ENCODE assay signal across 9 mouse cellular contexts in the genomic region with DNA sequence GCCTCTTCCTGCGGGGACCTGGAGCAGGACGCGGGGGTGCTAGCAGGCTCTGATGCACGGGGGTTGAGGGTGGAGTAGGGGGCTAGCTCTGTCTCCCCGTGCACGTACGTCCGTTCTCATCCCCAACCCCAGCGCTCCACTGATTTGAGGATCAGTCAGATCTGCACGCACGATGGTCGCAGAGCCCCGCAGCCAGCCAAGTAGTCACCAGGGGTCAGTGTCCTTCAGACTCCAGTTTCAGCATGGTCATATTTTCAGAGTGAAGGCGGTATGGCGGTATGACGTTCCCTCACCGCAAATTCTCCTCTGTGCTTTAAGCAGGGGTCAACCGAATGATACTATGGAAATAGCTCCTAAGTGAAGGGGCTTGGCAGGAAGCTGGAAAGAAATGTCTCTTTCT. TPM values are rescaled to one million over a fixed set of nuclear protein-coding genes. Genes with fewer than 3 reads are reported as not detected.
DNase-seq lines count a peak whose midpoint lies in the region; ATAC-seq lines count a peak whose summit lies in the region.
"Had no signal": no experiment of that assay in that cellular context is flagged by ENCODE, and none has a peak within 500 bp of the region (broad histone marks: within the 10 kb centered on the region; RNA-seq: fewer than 3 reads in every experiment).

No protein-coding gene starts in this region.

- no peaks in the 10 kb centered on the region for H3K36me3 ChIP-seq in kidney, embryonic 15.5 days
- H3K36me3 ChIP-seq in hindbrain, embryonic 14.5 days (replicated peaks; ENCODE audit: control insufficient read depth, insufficient read depth), result no peaks in the 10 kb centered on the region
- H3K36me3 ChIP-seq in neural tube, embryonic 12.5 days, result no peaks in the 10 kb centered on the region

- peak overlapping the region; percentile 97 for H3K4me2 ChIP-seq in kidney, embryonic 15.5 days
- peak overlapping the region; percentile 99 for H3K4me2 ChIP-seq in hindbrain, embryonic 14.5 days (replicated peaks)
- H3K4me2 ChIP-seq in neural tube, embryonic 12.5 days (replicated peaks), result peak overlapping the region; percentile 100

- H3K4me1 ChIP-seq in kidney, embryonic 15.5 days, result peaks cover 18% of the 10 kb centered on the region
- peaks cover 6% of the 10 kb centered on the region for H3K4me1 ChIP-seq in hindbrain, embryonic 14.5 days (replicated peaks; ENCODE audit: control insufficient read depth, insufficient read depth, low read length)
- peaks cover 27% of the 10 kb centered on the region for H3K4me1 ChIP-seq in neural tube, embryonic 12.5 days

- 5% methylated on average over 18 of the region's 18 CpGs for WGBS in kidney, embryonic 15.5 days
- WGBS in hindbrain, embryonic 14.5 days, result 3% methylated on average over 18 of the region's 18 CpGs
- WGBS in neural tube, embryonic 12.5 days, result 5% methylated on average over 18 of the region's 18 CpGs

- peaks cover 34% of the 10 kb centered on the region for H3K27me3 ChIP-seq in kidney, embryonic 15.5 days
- H3K27me3 ChIP-seq in hindbrain, embryonic 14.5 days (ENCODE audit: control insufficient read depth, insufficient read depth, low read length), result peaks cover 5% of the 10 kb centered on the region; the same call in 1 of the 2 replicates
- peaks cover 35% of the 10 kb centered on the region for H3K27me3 ChIP-seq in neural tube, embryonic 12.5 days (replicated peaks)

- DNase-seq in kidney, adult 8-10 months, result no peak
- peak; percentile 18 for DNase-seq in embryo, embryonic 10 days (ENCODE audit: low spot score)
- DNase-seq in hindbrain, embryonic 14.5 days (ENCODE audit: low spot score), result no peak
- DNase-seq in ovary, postnatal 36 days (ENCODE audit: low spot score), result no peak
- no peak for DNase-seq in right cerebral cortex, postnatal 4 days
- no peak for DNase-seq in urinary bladder, postnatal 25 days (ENCODE audit: low spot score)
- DNase-seq: thymus, adult 2 months had no signal

- H3K4me3 ChIP-seq in kidney, embryonic 15.5 days (replicated peaks), result peak overlapping the region; percentile 56
- peak overlapping the region; percentile 62 for H3K4me3 ChIP-seq in hindbrain, embryonic 14.5 days (replicated peaks; ENCODE audit: low read length)
- peak overlapping the region; percentile 55; the same call in 1 of the 2 replicates for H3K4me3 ChIP-seq in neural tube, embryonic 12.5 days

- H3K9me3 ChIP-seq in kidney, embryonic 15.5 days (replicated peaks), result no peaks in the 10 kb centered on the region
- no peaks in the 10 kb centered on the region for H3K9me3 ChIP-seq in hindbrain, embryonic 14.5 days (ENCODE audit: control insufficient read depth, low read length)
- no peaks in the 10 kb centered on the region for H3K9me3 ChIP-seq in neural tube, embryonic 12.5 days

- ATAC-seq in kidney, embryonic 15.5 days (replicated peaks; ENCODE audit: low FRiP score), result no peak
- no peak for ATAC-seq in hindbrain, embryonic 14.5 days (ENCODE audit: low FRiP score)
- ATAC-seq in neural tube, embryonic 12.5 days (ENCODE audit: low FRiP score, low read depth), result no peak

- H3K9ac ChIP-seq in kidney, embryonic 15.5 days, result no peak overlapping the region
- H3K9ac ChIP-seq in hindbrain, embryonic 14.5 days, result peak overlapping the region; percentile 62
- H3K9ac ChIP-seq in neural tube, embryonic 12.5 days, result peak overlapping the region; percentile 61; the same call in 1 of the 2 replicates

- H3K27ac ChIP-seq in kidney, embryonic 15.5 days, result no peak overlapping the region
- no peak overlapping the region for H3K27ac ChIP-seq in hindbrain, embryonic 14.5 days
- no peak overlapping the region for H3K27ac ChIP-seq in neural tube, embryonic 12.5 days

RNA-seq across cellular contexts. Expression of a gene that starts 0.7 kb away (rescaled TPM):
- 0.37 and 0.96 TPM in 2 replicates for polyA plus RNA-seq in kidney, embryonic 15.5 days (2015; fragmentation: Nextera tagmentation; extraction: Ambion mirVana)
- 20.4 and 20.6 TPM in 2 replicates for polyA plus RNA-seq in hindbrain, embryonic 14.5 days (2014; fragmentation: Nextera tagmentation; extraction: Ambion mirVana)
- polyA plus RNA-seq in neural tube, embryonic 12.5 days (2016; fragmentation: Nextera tagmentation; extraction: Ambion mirVana), result 4.4 and 5.4 TPM in 2 replicates

RNA-seq across cellular contexts. Expression of a gene that starts 17.2 kb away (rescaled TPM):
- polyA plus RNA-seq in kidney, embryonic 15.5 days (2015; fragmentation: Nextera tagmentation; extraction: Ambion mirVana), result not detected in 2 replicates
- polyA plus RNA-seq in hindbrain, embryonic 14.5 days (2014; fragmentation: Nextera tagmentation; extraction: Ambion mirVana), result not detected in 2 replicates
- polyA plus RNA-seq in neural tube, embryonic 12.5 days (2016; fragmentation: Nextera tagmentation; extraction: Ambion mirVana), result not detected in 2 replicates

RNA-seq across cellular contexts. Expression of a gene that starts 41.3 kb away (rescaled TPM):
- not detected in 2 replicates for polyA plus RNA-seq in kidney, embryonic 15.5 days (2015; fragmentation: Nextera tagmentation; extraction: Ambion mirVana)
- not detected in 2 replicates for polyA plus RNA-seq in hindbrain, embryonic 14.5 days (2014; fragmentation: Nextera tagmentation; extraction: Ambion mirVana)
- polyA plus RNA-seq in neural tube, embryonic 12.5 days (2016; fragmentation: Nextera tagmentation; extraction: Ambion mirVana), result not detected in 2 replicates
- polyA plus RNA-seq: thymus, adult 2 months had no signal

RNA-seq across cellular contexts. Expression of a gene that starts 48.6 kb away (rescaled TPM):
- not detected in 2 replicates for polyA plus RNA-seq in kidney, embryonic 15.5 days (2015; fragmentation: Nextera tagmentation; extraction: Ambion mirVana)
- not detected in 2 replicates for polyA plus RNA-seq in hindbrain, embryonic 14.5 days (2014; fragmentation: Nextera tagmentation; extraction: Ambion mirVana)
- not detected in 2 replicates for polyA plus RNA-seq in neural tube, embryonic 12.5 days (2016; fragmentation: Nextera tagmentation; extraction: Ambion mirVana)
- polyA plus RNA-seq: thymus, adult 2 months had no signal
